Mouse (Mus musculus) gonadal fat pad, adult 2 months (tissue): Measurements from ENCODE around the gene Ces2e. TPM values are rescaled to one million over a fixed set of nuclear protein-coding genes. Genes with fewer than 3 reads are reported as not detected.
A peak's percentile ranks its signal among the peaks of the same experiment; 100 is the strongest.
"Not testable (repeated sequence)": the region's sequence is repeated elsewhere in the genome, so short reads cannot be mapped to it uniquely, and the experiment has no call there.

Experiments
- DNase-seq: peaks from one replicate; pipeline ENCODE4 v3.0.0-alpha.2; 2012; ENCODE audit warnings: low read depth
- polyA plus RNA-seq: library from polyadenylated mRNA; depleted of rRNA; stranded (reverse); fragments of >200 nt; gene quantifications from 2 replicates; pipeline ENCODE4 v1.2.3, GENCODE M21; 2012; rRNA removed

Gene Ces2e
- polyA plus RNA-seq: 3.7 and 4.1 TPM in 2 replicates

DNA sequence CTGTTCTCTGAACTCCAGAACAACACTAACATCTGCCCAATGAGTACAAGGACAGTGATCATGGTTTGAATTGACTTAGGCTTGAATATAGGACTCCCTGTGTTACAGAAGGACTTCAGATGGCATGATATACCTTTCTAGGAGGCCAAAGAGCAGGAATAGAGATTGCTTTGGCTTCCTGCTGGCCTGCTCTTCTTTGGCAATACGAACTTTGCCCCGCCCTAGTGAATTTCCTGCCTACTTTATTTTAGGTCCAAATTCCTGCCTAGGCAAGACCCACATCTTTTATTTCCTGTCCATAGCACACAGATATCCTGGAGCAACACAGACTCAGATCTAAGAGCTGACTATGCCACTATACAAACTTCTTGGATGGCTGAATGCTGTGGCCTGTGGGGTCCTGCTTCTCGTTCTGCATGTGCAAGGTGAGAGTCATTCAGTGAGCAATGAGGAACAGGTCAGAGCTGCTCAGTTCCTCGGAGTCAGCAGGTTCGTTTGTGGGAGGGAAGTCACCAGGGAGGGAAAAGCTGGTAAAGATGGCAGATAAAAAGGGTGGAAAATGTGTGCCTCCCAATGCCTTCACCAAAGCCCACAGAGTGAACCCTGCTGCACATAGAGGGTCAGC is at the start of gene Ces2e:
Ces2e (plus strand) TSS at position 289 of the 625 bp plus-strand sequence.
- no peak for DNase-seq

- not testable (repeated sequence) for DNase-seq
Observed at GRCm38 (mm10) chr8:104886223-104886926, 39.7 kb upstream of the Ces2e start.

- DNase-seq: no peak
Observed at GRCm38 (mm10) chr8:104901746-104902145, 24.3 kb upstream of the Ces2e start.

DNA sequence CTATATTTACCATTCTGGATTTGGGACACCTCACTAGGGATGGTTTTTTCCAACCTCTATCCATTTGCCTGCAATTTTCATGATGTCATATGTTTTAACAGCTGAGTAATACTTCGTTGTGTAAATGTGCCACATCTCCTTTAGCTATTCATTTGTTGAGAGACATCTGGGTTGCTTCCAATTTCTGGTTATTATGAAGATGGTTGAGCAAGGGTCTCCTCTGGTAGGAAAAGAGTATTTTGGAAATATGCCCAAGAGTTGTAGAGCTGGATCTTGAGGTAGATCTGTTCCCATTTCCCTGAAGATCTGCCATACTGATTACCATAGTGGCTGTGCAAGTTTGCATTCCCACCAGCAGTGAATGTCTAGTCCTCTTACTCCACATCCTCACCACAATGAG is 18.9 kb upstream of the Ces2e start:
- DNase-seq: no peak

- DNase-seq: not testable (repeated sequence)
Observed at GRCm38 (mm10) chr8:104909021-104909420, 17.0 kb upstream of the Ces2e start.

DNA sequence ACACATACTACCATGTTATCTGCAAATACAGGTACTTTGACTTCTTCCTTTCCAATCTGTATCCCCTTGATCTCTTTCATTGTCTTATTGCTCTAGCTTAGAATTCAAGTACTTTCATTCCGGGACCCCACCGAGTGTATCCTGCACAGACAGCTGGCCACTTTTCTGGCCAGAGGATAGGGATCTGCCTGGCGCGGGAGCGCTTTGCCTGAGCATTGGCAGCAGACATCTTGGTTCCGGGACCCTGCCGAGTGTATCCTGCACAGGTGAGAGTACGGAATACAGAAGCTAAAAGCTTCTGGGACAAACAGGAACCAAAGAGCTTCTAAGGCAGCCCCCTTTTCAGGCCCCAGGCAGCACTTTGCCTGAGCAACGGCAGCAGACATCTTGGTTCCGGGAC is 16.4 kb upstream of the Ces2e start:
- DNase-seq: not testable (repeated sequence)

DNA sequence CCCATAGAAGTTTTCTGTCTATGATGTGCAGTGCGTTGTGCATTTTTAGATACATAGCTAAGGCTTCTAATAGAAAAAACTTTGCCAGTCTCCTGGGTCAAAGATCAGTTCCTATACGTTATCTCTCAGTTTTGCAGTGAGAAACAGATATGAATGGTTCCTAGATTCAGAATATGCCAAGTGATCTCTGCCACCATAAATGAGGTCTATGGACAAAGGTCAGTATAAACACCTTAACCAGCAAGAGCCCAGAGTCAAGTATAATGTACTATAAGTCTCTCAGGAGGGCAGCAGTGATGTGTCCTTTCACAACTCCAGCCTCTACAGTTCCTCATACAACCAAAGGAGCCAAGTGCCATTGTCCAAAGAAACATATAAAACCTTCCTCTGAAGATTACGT is 1.2 kb downstream of the Ces2e start:
- DNase-seq: no peak

DNA sequence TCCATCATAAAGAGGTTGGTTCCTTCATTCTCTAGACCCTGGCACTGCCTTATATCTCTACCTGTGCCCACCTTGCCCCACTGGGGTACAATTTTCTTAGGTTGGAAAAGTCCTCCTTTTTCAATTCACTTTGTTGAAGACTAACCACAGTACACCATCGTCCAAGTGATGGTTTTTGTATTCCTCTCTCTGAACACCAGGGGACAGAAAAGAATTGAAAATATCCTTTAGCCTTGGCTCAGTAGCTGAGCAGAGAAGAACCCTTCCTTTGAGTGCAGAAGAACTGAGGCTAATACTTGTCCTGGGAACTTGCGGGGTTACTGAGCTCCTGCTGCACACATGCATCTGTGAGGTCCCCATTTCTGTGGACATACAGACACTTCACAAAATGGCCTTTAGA is 18.6 kb downstream of the Ces2e start:
- no peak for DNase-seq

DNA sequence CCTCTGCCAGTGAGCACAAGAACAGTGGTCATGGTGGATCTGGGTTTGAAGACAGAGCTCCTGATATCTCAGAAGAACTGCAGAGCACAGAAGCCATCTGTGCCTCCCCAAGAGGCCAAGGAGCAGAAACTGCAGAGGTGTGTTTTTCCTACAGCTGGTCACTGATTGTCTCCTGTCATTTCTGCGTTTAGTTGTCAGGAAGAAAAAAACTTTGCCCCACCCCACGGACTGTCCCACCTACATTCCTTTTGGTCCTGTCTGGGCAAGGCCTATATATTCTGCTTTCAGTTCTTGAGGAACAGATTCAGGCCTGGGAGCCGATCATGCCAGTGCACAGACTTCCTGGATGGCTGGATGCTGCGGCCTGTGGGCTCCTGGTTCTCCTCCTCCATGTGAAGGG is 21.0 kb downstream of the Ces2e start, which contains the start of gene Ces2f:
Ces2f (plus strand) TSS at position 301 of the 400 bp plus-strand sequence.
- no peak for DNase-seq

- DNase-seq: no peak
Observed at GRCm38 (mm10) chr8:104949031-104949430, 23.0 kb downstream of the Ces2e start.

DNA sequence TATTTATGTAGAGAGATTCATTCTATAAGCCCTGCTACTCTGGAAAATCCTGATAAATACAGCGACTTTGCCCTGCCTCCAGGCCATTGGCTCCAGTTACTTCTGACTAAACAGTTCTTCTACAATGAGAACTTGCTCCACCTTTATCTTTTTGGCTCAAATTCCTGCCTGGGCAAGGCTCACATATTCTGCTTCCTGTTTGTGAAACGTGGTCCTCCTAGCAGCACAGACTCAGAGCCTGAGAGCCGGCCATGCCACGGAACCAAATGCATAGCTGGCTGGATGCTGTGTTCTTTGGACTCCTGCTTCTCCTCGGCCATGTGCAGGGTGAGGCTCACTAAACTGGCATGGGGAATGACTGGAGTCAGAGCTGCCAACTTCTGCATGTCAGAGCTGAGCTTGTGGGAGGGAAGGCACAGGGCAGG is 35.5 kb downstream of the Ces2e start, which contains the start of gene Ces2g:
Ces2g (plus strand) TSS at position 182 of the 425 bp plus-strand sequence.
- peak; percentile 20 for DNase-seq

DNA sequence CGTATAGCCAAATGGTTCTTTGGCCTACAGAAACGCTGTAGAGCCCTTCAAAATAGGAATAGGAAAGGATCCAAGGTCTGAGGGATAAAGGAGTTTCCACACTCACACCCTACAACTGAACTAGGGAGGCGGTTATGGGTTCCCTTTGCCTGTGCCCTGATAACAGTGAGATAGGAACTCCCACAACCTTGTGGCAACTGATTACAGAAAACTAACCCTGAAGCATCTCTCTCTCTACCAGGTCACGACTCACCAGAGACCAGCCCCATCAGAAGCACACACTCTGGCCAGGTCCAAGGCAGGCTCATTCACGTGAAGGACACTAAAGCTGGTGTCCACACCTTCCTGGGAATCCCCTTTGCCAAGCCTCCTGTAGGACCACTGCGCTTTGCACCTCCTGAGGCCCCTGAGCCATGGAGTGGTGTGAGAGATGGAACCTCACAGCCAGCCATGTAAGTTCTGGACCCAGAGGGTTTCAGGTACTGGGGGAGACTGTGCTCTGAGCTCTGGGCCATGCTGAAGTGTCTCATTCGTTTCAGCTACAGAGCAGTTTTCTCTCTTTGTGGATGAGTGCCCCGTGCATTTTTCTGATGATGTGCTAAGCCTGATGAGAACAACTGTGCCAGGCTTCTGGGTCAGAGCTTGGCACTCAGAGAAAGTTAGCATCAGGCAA is 36.3 kb downstream of the Ces2e start:
- DNase-seq: no peak

GRCm38 (mm10) chr8:104963375-104963894 is 37.4 kb downstream of the Ces2e start:
- no peak for DNase-seq

- no peak for DNase-seq
Observed at GRCm38 (mm10) chr8:104984126-104984525, 58.1 kb downstream of the Ces2e start.

Other genes starting within 250 kb of the Ces2e start
- 0.38 and 1.1 TPM in 2 replicates for gene Ces2a, start 192.3 kb upstream of the Ces2e start, polyA plus RNA-seq
- 0.12 and 0.18 TPM in 2 replicates for gene Ces2b, start 94.7 kb upstream of the Ces2e start, polyA plus RNA-seq
- 0.39 and 0.43 TPM in 2 replicates for gene Ces2c, start 79.2 kb upstream of the Ces2e start, polyA plus RNA-seq
- gene Ces2f, start 21.1 kb downstream of the Ces2e start, polyA plus RNA-seq: 0.34 and 0.54 TPM in 2 replicates
- 4.6 and 4.7 TPM in 2 replicates for gene Ces2g, start 35.5 kb downstream of the Ces2e start, polyA plus RNA-seq
- gene Ces2h, start 74.6 kb downstream of the Ces2e start, polyA plus RNA-seq: not detected in 2 replicates
- gene Ces3a, start 122.3 kb downstream of the Ces2e start, polyA plus RNA-seq: 0.62 TPM in 1 of 2 replicates, not detected in the other
- 0.19 and 0.41 TPM in 2 replicates for gene Ces3b, start 157.5 kb downstream of the Ces2e start, polyA plus RNA-seq
- 0.04 and 0.06 TPM in 2 replicates for gene Ces4a, start 205.5 kb downstream of the Ces2e start, polyA plus RNA-seq
- gene Cbfb, start 244.4 kb downstream of the Ces2e start, polyA plus RNA-seq: 7.8 and 15.8 TPM in 2 replicates